ENCODE assay signal across 8 mouse cellular contexts in the genomic region with DNA sequence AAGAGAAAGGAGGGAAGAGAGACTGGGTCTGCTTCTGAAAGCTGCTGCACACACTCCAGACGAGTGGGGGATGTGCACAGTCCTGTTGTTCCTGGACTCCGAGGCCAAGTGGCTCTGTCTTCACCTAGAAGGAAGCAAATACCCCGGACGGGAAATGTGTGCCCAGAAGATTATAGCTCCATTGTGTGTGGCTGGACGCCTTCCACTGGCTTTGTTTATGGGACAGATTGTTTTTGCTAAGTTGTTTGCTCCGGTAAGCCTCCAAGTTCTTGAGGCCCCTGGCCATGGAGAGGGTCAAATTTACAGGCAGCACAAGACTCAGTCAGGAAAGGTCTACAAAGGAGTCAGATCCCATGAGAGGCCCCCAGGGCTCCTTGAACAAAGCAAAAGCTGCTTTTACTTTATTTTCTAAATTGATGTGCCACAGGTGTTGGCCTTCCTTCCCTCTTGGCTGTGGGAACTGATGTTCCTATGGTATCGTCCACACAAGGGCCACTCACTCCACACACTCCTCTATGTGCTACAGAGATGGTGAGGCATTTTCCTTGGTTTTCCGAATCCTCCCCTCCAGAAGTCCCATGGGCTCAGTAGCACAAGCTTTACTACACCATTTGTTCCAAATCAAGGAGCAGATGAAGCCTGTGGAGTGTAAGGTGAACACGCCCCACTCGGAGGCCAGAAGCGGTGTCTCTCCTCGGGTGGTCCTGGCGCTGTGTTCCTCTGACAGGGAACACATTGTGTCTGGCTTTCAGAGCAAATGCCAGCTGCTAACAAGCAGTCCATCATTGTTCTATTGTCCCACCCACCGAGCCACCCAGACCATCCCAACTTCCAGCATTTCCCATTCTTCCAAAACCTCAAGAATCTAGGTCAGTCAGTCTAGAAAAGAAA. TPM values are rescaled to one million over a fixed set of nuclear protein-coding genes. Genes with fewer than 3 reads are reported as not detected.
DNase-seq lines count a peak whose midpoint lies in the region; ATAC-seq and TF ChIP-seq lines count a peak whose summit lies in the region.

No protein-coding gene starts in this region.

- no peak overlapping the region for H3K4me2 ChIP-seq in lung, embryonic 15.5 days
- no peak overlapping the region for H3K4me2 ChIP-seq in neural tube, embryonic 15.5 days

- WGBS in lung, embryonic 15.5 days: 42% methylated on average over 14 of the region's 14 CpGs
- WGBS in neural tube, embryonic 15.5 days: 63% methylated on average over 14 of the region's 14 CpGs

- peak; percentile 45 for DNase-seq in gastrocnemius, adult 2 months
- no peak for DNase-seq in gastrocnemius, adult 8-10 months (ENCODE audit: low spot score in 2 of 2)
- DNase-seq in gastrocnemius, postnatal 25 days: peak; percentile 42
- peak; percentile 62 for DNase-seq in kidney, adult 9 months
- no peak for DNase-seq in B cell, adult 2 months

- no peak for TF ChIP-seq CTCF in gastrocnemius, adult 2 months (IDR thresholded peaks at IDR 0.05)

- no peaks in the 10 kb centered on the region for H3K27me3 ChIP-seq in lung, embryonic 15.5 days
- H3K27me3 ChIP-seq in neural tube, embryonic 15.5 days (replicated peaks): no peaks in the 10 kb centered on the region

- H3K4me1 ChIP-seq in lung, embryonic 15.5 days: 0 out of 2 replicates have a peak, but pooled peaks cover 7% of the 10 kb centered on the region
- no peaks in the 10 kb centered on the region for H3K4me1 ChIP-seq in neural tube, embryonic 15.5 days

- H3K9me3 ChIP-seq in lung, embryonic 15.5 days: no peaks in the 10 kb centered on the region
- H3K9me3 ChIP-seq in neural tube, embryonic 15.5 days (replicated peaks): no peaks in the 10 kb centered on the region

- peak overlapping the region; percentile 76 for H3K27ac ChIP-seq in gastrocnemius, adult 2 months
- peak overlapping the region; percentile 79 for H3K27ac ChIP-seq in lung, embryonic 15.5 days
- no peak overlapping the region for H3K27ac ChIP-seq in neural tube, embryonic 15.5 days (replicated peaks)

- H3K9ac ChIP-seq in lung, embryonic 15.5 days: no peak overlapping the region
- H3K9ac ChIP-seq in neural tube, embryonic 15.5 days (replicated peaks): no peak overlapping the region

- peak; percentile 79 for ATAC-seq in lung, embryonic 15.5 days (ENCODE audit: borderline replicate concordance, extremely low read depth, low FRiP score, low TSS enrichment)
- no peak for ATAC-seq in frontal cortex, adult (ENCODE audit: low TSS enrichment)
- ATAC-seq in neural tube, embryonic 15.5 days (ENCODE audit: low FRiP score): no peak

- H3K36me3 ChIP-seq in lung, embryonic 15.5 days: no peaks in the 10 kb centered on the region
- no peaks in the 10 kb centered on the region for H3K36me3 ChIP-seq in neural tube, embryonic 15.5 days

- intact Hi-C loops in gastrocnemius, adult 2 months (cut with DNase I): no loop called here

- H3K4me3 ChIP-seq in gastrocnemius, adult 2 months: no peak overlapping the region
- no peak overlapping the region for H3K4me3 ChIP-seq in lung, embryonic 15.5 days
- no peak overlapping the region for H3K4me3 ChIP-seq in neural tube, embryonic 15.5 days (replicated peaks)

RNA-seq across cellular contexts. Expression of a gene that starts 23.1 kb away (rescaled TPM):
- 10 to 100 TPM; 23.3 to 33.0 TPM for total RNA-seq in gastrocnemius, adult 2 months (2021)
- 10 to 100 TPM; 24.7 to 25.9 (median 25.6) TPM for total RNA-seq in gastrocnemius, adult 8-10 months (2022)
- 10 to 100 TPM; 18.8 to 20.7 TPM for total RNA-seq in gastrocnemius, postnatal 25 days (2021)
- polyA plus RNA-seq in lung, embryonic 15.5 days (2015; fragmentation: Nextera tagmentation; extraction: Ambion mirVana): 23.7 and 24.7 TPM in 2 replicates
- polyA plus RNA-seq in neural tube, embryonic 15.5 days (2015; fragmentation: Nextera tagmentation; extraction: Ambion mirVana): 9.9 and 14.2 TPM in 2 replicates

Comparison
In these comparisons a context has a peak if more than half of its experiments do, and no peak if none do; other contexts are left out.
1. DNase-seq: peak in gastrocnemius, adult 2 months (single experiment), gastrocnemius, postnatal 25 days (single experiment) and kidney, adult 9 months (single experiment); none in gastrocnemius, adult 8-10 months (0 of 2) and B cell, adult 2 months (0 of 2).